Comparison of ENCODE assay signal across 24 mouse cellular contexts in the genomic region with DNA sequence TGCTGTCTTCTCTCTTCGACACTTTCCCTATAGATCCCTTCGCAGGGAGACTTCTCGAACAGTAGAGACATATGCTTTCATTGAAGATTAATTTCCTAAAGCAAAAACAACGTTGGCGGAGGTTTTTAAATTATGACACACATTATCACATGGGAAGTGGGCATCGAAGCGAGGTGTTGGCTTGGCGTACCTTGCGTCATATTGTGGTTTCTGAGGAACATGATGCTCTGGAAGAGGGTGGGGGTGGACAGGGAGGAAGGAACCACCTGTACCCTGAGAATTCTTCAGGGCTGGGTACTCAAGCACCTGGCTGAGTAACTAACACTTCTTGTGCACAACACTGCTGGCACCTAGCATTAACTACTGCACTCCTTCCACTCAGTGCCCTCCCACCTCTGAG. TPM values are rescaled to one million over a fixed set of nuclear protein-coding genes. Genes with fewer than 3 reads are reported as not detected.
DNase-seq lines count a peak whose midpoint lies in the region; ATAC-seq and TF ChIP-seq lines count a peak whose summit lies in the region.
"Had no signal": no experiment of that assay in that cellular context is flagged by ENCODE, and none has a peak within 500 bp of the region (broad histone marks: within the 10 kb centered on the region; RNA-seq: fewer than 3 reads in every experiment).

No protein-coding gene starts in this region.

- no peak overlapping the region for H3K9ac ChIP-seq in forebrain, embryonic 12.5 days
- H3K9ac ChIP-seq: embryonic facial prominence, embryonic 12.5 days had no signal

- H3K27ac ChIP-seq in bone marrow, adult 2 months (ENCODE audit: control insufficient read depth, insufficient read depth, low read depth, low read length, poor library complexity) = peak overlapping the region; percentile 40
- no peak overlapping the region for H3K27ac ChIP-seq in forebrain, embryonic 12.5 days
- H3K27ac ChIP-seq: embryonic facial prominence, embryonic 10.5 days; embryonic facial prominence, embryonic 12.5 days had no signal

- peak; percentile 83 for ATAC-seq in megakaryocyte, adult 5-6 weeks (ENCODE audit: poor library complexity, severe bottlenecking)
- ATAC-seq in neutrophil, adult 5-6 weeks (ENCODE audit: extremely low read depth, insufficient number of reproducible peaks, low FRiP score, poor library complexity, severe bottlenecking) = peak; percentile 75
- no peak for ATAC-seq in forebrain, embryonic 12.5 days (ENCODE audit: low FRiP score)
- ATAC-seq: activated CD4-positive, CD25-positive, alpha-beta regulatory T cell, adult 4 months; CD4-positive, CD25-positive, alpha-beta regulatory T cell, adult 4 months; forebrain, embryonic 14.5 days; forebrain, embryonic 16.5 days; Patski had no signal

- WGBS in bone marrow, adult 2 months = 37% methylated on average over 9 of the region's 9 CpGs
- 88% methylated on average over 9 of the region's 9 CpGs for WGBS in forebrain, embryonic 12.5 days

- 0 out of 2 replicates have a peak, but pooled peaks cover 3% of the 10 kb centered on the region for H3K27me3 ChIP-seq in forebrain, embryonic 12.5 days
- H3K27me3 ChIP-seq: CH12.LX; embryonic facial prominence, embryonic 12.5 days had no signal

- DNase-seq in 416B (ENCODE audit: low read depth) = peak; percentile 53
- DNase-seq in kidney, postnatal 14 days = no peak
- DNase-seq in embryo, embryonic 11 days = no peak
- DNase-seq: adrenal gland, adult 8-10 months; adrenal gland, postnatal 14 days; adrenal gland, postnatal 36 days; cerebellum, adult 11 months; cerebellum, adult 2 months; cerebellum, adult 9-10 months; cerebellum, postnatal 10 days; cerebellum, postnatal 25 days had no signal

- no peak for TF ChIP-seq CTCF in bone marrow, adult 2 months (IDR thresholded peaks at IDR 0.05; ENCODE audit: control insufficient read depth, insufficient read depth, low read length)

- H3K4me3 ChIP-seq in bone marrow, adult 2 months (replicated peaks; ENCODE audit: control insufficient read depth, low read depth, low read length) = no peak overlapping the region
- H3K4me3 ChIP-seq in forebrain, embryonic 12.5 days (replicated peaks) = no peak overlapping the region
- H3K4me3 ChIP-seq: embryonic facial prominence, embryonic 10.5 days; embryonic facial prominence, embryonic 12.5 days had no signal

- H3K4me2 ChIP-seq in forebrain, embryonic 12.5 days = no peak overlapping the region
- H3K4me2 ChIP-seq: embryonic facial prominence, embryonic 12.5 days had no signal

- H3K36me3 ChIP-seq in forebrain, embryonic 12.5 days (replicated peaks) = no peaks in the 10 kb centered on the region
- H3K36me3 ChIP-seq: embryonic facial prominence, embryonic 10.5 days; embryonic facial prominence, embryonic 12.5 days; G1E had no signal

- no peak for TF ChIP-seq POLR2A in bone marrow, adult 2 months (IDR thresholded peaks at IDR 0.05; ENCODE audit: borderline replicate concordance, control insufficient read depth, low read depth, low read length)

- peaks cover 3% of the 10 kb centered on the region; the same call in 1 of the 2 replicates for H3K4me1 ChIP-seq in bone marrow, adult 2 months (ENCODE audit: control insufficient read depth, insufficient read depth, low read length)
- no peaks in the 10 kb centered on the region for H3K4me1 ChIP-seq in forebrain, embryonic 12.5 days
- H3K4me1 ChIP-seq: embryonic facial prominence, embryonic 10.5 days; embryonic facial prominence, embryonic 12.5 days had no signal

- no peaks in the 10 kb centered on the region for H3K9me3 ChIP-seq in forebrain, embryonic 12.5 days
- H3K9me3 ChIP-seq: embryonic facial prominence, embryonic 10.5 days; embryonic facial prominence, embryonic 12.5 days; G1E had no signal

RNA-seq across cellular contexts. Expression of a gene that starts 8.2 kb away (rescaled TPM):
- 23.4 and 36.1 TPM in 2 replicates for polyA plus RNA-seq in bone marrow, adult 2 months (2011; ENCODE audit: insufficient read depth, insufficient read length, low replicate concordance, missing spikeins)
- 51.2 and 57.6 TPM in 2 replicates for total RNA-seq in megakaryocyte, adult 5-6 weeks (2015)
- 30.9 and 40.7 TPM in 2 replicates for total RNA-seq in megakaryocyte, adult 5-6 weeks (2017)
- total RNA-seq in neutrophil, adult 5-6 weeks (2017) = 35.5 and 37.4 TPM in 2 replicates
- polyA plus RNA-seq in forebrain, embryonic 12.5 days (2016; fragmentation: Nextera tagmentation; extraction: Ambion mirVana) = 18.2 and 18.5 TPM in 2 replicates
